Mouse (Mus musculus) stomach, postnatal 0 days (tissue): Measurements from ENCODE around the gene P4ha2.

Experiments
- CTCF ChIP-seq: IDR thresholded peaks from 2 replicates; pipeline ENCODE4 v1.5.1; 2016; ENCODE audit warnings: antibody characterized with exemption, low read depth, mild to moderate bottlenecking, moderate library complexity
- EP300 ChIP-seq: optimal IDR thresholded peaks from 2 replicates; pipeline ENCODE3; 2016; ENCODE audit warnings: antibody characterized with exemption

- no peak for TF ChIP-seq CTCF
- TF ChIP-seq EP300 = no peak
Measured at GRCm38 (mm10) chr11:54071726-54072445, 28.0 kb upstream of the P4ha2 start.
